Mouse (Mus musculus): ENCODE results near the gene Aspm.
"Not testable (repeated sequence)": the region's sequence is repeated elsewhere in the genome, so short reads cannot be mapped to it uniquely, and the experiment has no call there.

DNA sequence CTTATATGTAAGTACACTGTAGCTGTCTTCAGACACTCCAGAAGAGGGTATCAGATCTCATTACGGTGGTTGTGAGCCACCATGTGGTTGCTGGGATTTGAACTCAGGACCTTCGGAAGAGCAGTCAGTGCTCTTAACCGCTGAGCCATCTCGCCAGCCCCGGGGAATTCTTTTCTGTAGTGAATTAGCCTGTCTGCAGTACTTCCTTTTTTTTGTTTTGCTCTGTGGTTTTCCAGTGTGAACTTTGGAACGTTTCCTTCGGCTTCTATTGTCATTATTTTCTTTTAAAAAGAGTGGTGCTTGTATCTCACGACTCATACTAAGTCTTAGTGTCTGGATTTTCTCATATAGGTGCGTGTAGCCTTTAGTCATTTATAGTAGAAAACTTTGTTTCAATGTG is 11.5 kb upstream of the Aspm start:
- not testable (repeated sequence) for TF ChIP-seq CTCF (IDR thresholded peaks at IDR 0.05; ENCODE audit: low read depth, low read length); GATA1 (IDR thresholded peaks at IDR 0.05; ENCODE audit: borderline replicate concordance, low read length); TAL1 (conservative IDR thresholded peaks at IDR 0.05; ENCODE audit: low read depth, low read length); POLR2AphosphoS5 (IDR thresholded peaks at IDR 0.05; ENCODE audit: insufficient replicate concordance, low read depth, low read length)

All from G1E (cell line).